Mouse (Mus musculus): ENCODE measurements at regions not wholly inside any gene's neighbourhood (a gene's known extent, or its start where the extent isn't known, plus 50 kb on each side); places are given as distances from the start of the nearest gene placed in this dataset.

DNA sequence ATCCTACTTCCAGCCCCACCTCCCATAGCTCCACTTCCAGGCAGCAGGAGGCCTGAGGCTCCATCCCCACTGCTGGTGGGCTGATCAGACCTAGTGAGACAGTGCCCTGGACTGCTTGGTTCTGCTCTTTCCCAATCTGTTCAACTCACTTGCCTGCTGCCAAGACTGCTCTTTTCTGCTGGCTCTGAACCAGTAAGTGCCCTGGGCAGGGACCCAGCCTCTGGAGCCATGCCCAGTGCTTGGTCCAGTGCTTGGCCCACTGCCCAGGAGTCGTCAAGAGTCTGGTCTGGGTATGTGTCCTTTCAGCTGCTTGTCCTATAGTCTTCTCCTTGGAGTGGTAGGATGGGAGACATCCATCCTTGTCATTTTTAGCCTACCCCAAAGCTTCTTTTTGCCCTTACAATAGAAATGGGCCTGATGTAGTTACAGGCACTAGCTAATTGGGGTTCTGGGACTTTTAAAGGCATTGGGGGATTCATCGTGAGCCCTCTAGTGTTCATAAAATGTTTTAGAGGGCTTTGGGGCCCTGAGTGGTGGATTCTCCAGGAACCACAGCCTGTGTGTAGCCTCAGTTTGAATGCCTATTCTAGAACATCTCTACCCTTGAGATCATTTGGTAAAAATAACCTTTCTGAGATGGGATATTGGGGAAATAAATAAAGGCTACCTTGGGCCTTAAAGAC, 94.7 kb upstream of the Ssbp2 start:
- H3K4me3 ChIP-seq (ENCODE audit: low read depth, low read length) = no peak overlapping the region
- no peak overlapping the region for H3K27ac ChIP-seq (ENCODE audit: low read depth, low read length)
- H3K36me3 ChIP-seq (ENCODE audit: control insufficient read depth, insufficient read depth, low read length) = no peaks in the 10 kb centered on the region
- no peaks in the 10 kb centered on the region for H3K9me3 ChIP-seq (replicated peaks; ENCODE audit: control insufficient read depth, low read length)
- H3K4me1 ChIP-seq (ENCODE audit: control insufficient read depth, insufficient read depth, low read length) = peaks cover 20% of the 10 kb centered on the region
- H3K9ac ChIP-seq (ENCODE audit: low read depth, low read length) = no peak overlapping the region
- H3K27me3 ChIP-seq (ENCODE audit: control insufficient read depth, insufficient read depth, low read length) = no peaks in the 10 kb centered on the region
- no peak overlapping the region for H3K4me2 ChIP-seq
- 48% methylated on average over 2 of the region's 2 CpGs for WGBS (ENCODE audit: insufficient replicate concordance)
- no peak for ATAC-seq (replicated peaks; ENCODE audit: insufficient number of reproducible peaks, low FRiP score, low TSS enrichment)

DNA sequence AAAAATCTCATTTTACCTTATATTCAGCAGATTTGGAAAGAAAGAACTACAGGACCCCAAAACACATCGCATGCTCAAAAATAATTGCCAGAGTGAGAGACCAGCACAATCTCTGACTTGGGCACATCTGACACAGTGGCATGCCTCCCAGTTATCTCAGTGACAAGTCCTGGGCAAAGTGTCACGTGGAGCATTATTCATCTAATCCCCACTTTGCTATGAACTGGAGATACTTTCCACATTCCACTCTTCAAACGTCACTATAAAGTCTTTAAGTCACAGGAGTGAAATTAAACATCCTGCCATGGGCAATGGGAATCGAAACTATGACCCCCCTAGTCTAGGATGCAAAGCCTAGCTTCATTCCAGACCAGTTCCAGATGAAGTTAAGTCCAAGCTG, 93.5 kb upstream of the Ssbp2 start:
- no peak overlapping the region for H3K4me2 ChIP-seq
- peaks cover 25% of the 10 kb centered on the region for H3K4me1 ChIP-seq (ENCODE audit: control insufficient read depth, insufficient read depth, low read length)
- no peaks in the 10 kb centered on the region for H3K9me3 ChIP-seq (replicated peaks; ENCODE audit: control insufficient read depth, low read length)
- H3K9ac ChIP-seq (ENCODE audit: low read depth, low read length) = no peak overlapping the region
- H3K4me3 ChIP-seq (ENCODE audit: low read depth, low read length) = no peak overlapping the region
- H3K27me3 ChIP-seq (ENCODE audit: control insufficient read depth, insufficient read depth, low read length) = no peaks in the 10 kb centered on the region
- 55% methylated on average over 4 of the region's 4 CpGs for WGBS (ENCODE audit: insufficient replicate concordance)
- H3K27ac ChIP-seq (ENCODE audit: low read depth, low read length) = no peak overlapping the region
- H3K36me3 ChIP-seq (ENCODE audit: control insufficient read depth, insufficient read depth, low read length) = no peaks in the 10 kb centered on the region
- no peak for ATAC-seq (replicated peaks; ENCODE audit: insufficient number of reproducible peaks, low FRiP score, low TSS enrichment)

DNA sequence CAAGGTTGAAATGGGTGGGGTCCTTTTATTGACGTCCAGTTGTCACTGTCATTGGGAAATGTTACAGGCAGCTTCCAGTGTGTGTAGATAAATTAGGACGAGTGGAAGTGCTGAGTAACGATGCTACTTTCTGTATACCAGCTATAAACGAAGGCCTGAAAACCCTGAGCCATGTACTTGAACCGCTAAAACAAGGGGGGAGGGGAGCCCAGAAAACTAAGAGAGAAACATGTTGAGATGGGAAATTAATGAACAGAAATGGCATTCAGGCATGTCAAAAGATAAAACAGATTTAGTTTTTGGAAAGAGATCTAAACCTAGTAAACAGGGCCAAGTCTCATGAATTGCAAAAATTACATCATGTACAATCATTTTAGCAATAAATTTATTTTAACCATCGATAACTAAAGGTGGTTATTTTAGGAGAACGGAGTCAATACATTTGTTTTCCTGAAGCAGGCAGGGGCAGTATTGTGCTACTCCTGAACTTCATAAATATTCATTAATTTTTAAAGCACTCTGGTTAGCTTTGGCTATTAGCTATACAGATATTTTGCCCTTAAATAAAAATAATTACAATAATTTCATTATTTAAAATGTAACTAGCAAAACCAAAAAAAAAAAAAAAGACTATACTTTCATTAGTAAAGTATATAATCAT, 92.1 kb upstream of the Ssbp2 start:
- Histone ChIP-seq H3K4me1 (ENCODE audit: control insufficient read depth, insufficient read depth, low read length) (peaks cover 40% of the 10 kb centered on the region), H3K9me3 (replicated peaks; ENCODE audit: control insufficient read depth, low read length) (no peaks in the 10 kb centered on the region), H3K4me2 (no peak overlapping the region), H3K9ac (ENCODE audit: low read depth, low read length) (no peak overlapping the region), H3K27ac (ENCODE audit: low read depth, low read length) (no peak overlapping the region), H3K27me3 (ENCODE audit: control insufficient read depth, insufficient read depth, low read length) (no peaks in the 10 kb centered on the region), H3K36me3 (ENCODE audit: control insufficient read depth, insufficient read depth, low read length) (no peaks in the 10 kb centered on the region), H3K4me3 (ENCODE audit: low read depth, low read length) (no peak overlapping the region)
- 55% methylated on average over 7 of the region's 7 CpGs for WGBS (ENCODE audit: insufficient replicate concordance)
- no peak for ATAC-seq (replicated peaks; ENCODE audit: insufficient number of reproducible peaks, low FRiP score, low TSS enrichment)

DNA sequence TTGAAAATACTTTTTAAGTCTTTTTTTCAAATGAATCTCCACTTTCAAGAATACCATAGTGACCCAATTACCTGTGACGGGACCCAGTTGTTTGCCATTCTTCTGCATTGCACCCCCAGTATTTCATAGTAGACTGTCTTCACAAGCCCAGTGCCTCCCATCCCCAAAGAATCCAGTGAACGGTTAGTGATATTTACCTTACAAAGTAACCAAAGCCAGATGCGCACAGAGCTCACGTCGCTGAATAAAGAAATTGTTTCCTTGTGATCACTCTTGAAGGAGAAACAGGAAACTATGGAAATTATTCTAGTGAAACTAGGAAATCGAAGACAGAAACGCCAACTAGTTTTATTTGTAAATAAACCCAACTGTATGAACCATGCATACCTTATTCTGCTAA, 91.4 kb upstream of the Ssbp2 start:
- WGBS (ENCODE audit: insufficient replicate concordance) = 84% methylated on average over 7 of the region's 7 CpGs
- no peaks in the 10 kb centered on the region for H3K36me3 ChIP-seq (ENCODE audit: control insufficient read depth, insufficient read depth, low read length)
- H3K9me3 ChIP-seq (replicated peaks; ENCODE audit: control insufficient read depth, low read length) = no peaks in the 10 kb centered on the region
- H3K27ac ChIP-seq (ENCODE audit: low read depth, low read length) = no peak overlapping the region
- H3K4me1 ChIP-seq (ENCODE audit: control insufficient read depth, insufficient read depth, low read length) = peaks cover 41% of the 10 kb centered on the region
- no peaks in the 10 kb centered on the region for H3K27me3 ChIP-seq (ENCODE audit: control insufficient read depth, insufficient read depth, low read length)
- ATAC-seq (replicated peaks; ENCODE audit: insufficient number of reproducible peaks, low FRiP score, low TSS enrichment) = no peak
- no peak overlapping the region for H3K4me2 ChIP-seq
- H3K4me3 ChIP-seq (ENCODE audit: low read depth, low read length) = no peak overlapping the region
- no peak overlapping the region for H3K9ac ChIP-seq (ENCODE audit: low read depth, low read length)

DNA sequence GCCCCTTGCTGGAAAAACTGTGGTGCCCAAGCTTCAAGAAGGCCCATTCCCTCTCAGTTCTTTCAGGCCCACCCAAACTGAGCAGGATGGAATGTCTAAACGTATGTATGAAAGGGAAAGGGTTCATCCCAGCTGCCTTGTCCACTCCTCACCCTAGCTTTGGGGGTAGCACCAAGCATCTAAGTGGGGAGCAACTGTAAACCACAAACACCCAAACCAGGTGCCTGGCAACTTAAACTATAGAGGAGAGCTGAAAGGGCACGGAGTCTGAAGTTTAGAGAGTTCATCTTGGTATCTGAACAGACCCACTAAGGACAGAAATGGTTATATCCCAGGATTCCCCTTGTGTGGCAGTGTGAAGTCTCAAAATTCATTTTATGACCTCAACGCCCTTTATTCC, 90.1 kb upstream of the Ssbp2 start:
- WGBS (ENCODE audit: insufficient replicate concordance) = 32% methylated on average over 3 of the region's 3 CpGs
- H3K4me2 ChIP-seq = peak overlapping the region; percentile 90
- H3K4me3 ChIP-seq (ENCODE audit: low read depth, low read length) = peak overlapping the region; percentile 50
- no peaks in the 10 kb centered on the region for H3K36me3 ChIP-seq (ENCODE audit: control insufficient read depth, insufficient read depth, low read length)
- H3K9ac ChIP-seq (ENCODE audit: low read depth, low read length) = peak overlapping the region; percentile 92
- peak overlapping the region; percentile 96 for H3K27ac ChIP-seq (ENCODE audit: low read depth, low read length)
- no peak for ATAC-seq (replicated peaks; ENCODE audit: insufficient number of reproducible peaks, low FRiP score, low TSS enrichment)
- H3K9me3 ChIP-seq (replicated peaks; ENCODE audit: control insufficient read depth, low read length) = no peaks in the 10 kb centered on the region
- H3K27me3 ChIP-seq (ENCODE audit: control insufficient read depth, insufficient read depth, low read length) = no peaks in the 10 kb centered on the region
- H3K4me1 ChIP-seq (ENCODE audit: control insufficient read depth, insufficient read depth, low read length) = peaks cover 39% of the 10 kb centered on the region

DNA sequence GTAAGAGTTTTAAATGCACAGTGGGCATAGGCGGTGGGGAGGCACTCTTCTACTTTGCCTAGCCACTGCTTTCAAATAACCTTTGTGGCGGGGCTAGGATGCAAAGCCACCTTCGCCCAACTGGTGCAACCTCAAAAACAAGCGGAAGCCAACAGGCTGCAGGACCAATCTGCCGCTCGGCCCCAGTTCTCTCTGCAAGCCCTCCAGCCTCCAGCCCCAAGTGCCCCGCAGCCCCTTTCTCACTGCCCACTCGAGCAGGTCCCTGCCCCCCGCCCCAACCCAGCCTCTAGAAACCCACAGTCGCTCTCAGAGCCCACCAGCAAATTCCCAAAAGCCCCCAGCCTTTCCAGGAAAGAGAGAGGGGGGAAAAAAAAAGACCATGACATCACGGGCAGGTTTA, 89.6 kb upstream of the Ssbp2 start:
- H3K9ac ChIP-seq (ENCODE audit: low read depth, low read length) = peak overlapping the region; percentile 92
- 4% methylated on average over 11 of the region's 11 CpGs for WGBS (ENCODE audit: insufficient replicate concordance)
- H3K4me2 ChIP-seq = peak overlapping the region; percentile 90
- no peaks in the 10 kb centered on the region for H3K36me3 ChIP-seq (ENCODE audit: control insufficient read depth, insufficient read depth, low read length)
- H3K9me3 ChIP-seq (replicated peaks; ENCODE audit: control insufficient read depth, low read length) = no peaks in the 10 kb centered on the region
- H3K27ac ChIP-seq (ENCODE audit: low read depth, low read length) = peak overlapping the region; percentile 96
- H3K27me3 ChIP-seq (ENCODE audit: control insufficient read depth, insufficient read depth, low read length) = no peaks in the 10 kb centered on the region
- peak overlapping the region; percentile 50 for H3K4me3 ChIP-seq (ENCODE audit: low read depth, low read length)
- H3K4me1 ChIP-seq (ENCODE audit: control insufficient read depth, insufficient read depth, low read length) = peaks cover 35% of the 10 kb centered on the region
- ATAC-seq (replicated peaks; ENCODE audit: insufficient number of reproducible peaks, low FRiP score, low TSS enrichment) = 0 out of 2 replicates have a peak, but pooled peaks have one; percentile 40

DNA sequence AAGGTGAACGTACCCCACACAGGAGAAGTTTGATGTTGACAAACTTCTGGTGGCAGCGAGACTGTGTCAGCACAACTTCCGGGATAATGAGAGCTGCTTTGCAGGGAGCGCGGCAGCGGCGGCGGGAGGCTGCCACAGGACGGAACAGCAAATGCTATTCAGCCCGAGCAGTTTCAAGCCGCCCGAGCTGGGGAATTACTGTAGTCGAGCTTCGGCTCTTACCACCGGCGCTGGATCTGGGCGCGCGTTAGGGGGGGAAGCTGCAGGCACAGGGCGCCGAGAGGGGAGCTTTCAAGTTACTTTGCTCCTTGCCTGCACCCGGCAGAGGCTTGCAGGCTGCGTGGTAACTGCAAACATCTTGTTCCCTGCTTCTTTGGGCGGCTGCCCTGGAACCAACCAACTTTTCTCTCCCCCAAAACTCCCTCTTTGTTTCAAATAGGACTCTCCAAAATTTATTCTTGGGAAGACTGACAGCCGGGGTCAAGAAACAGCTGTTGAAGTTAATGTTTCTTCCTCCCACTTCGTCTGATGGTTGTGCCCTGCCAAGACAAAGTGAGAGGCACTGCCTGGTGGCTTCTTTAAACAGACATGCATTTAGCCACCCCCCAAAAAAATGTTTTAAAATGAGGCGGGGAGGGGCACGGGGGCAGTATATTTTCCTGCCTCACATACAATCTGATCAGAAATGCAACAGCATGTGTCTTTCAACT, 89.0 kb upstream of the Ssbp2 start:
- H3K9me3 ChIP-seq (replicated peaks; ENCODE audit: control insufficient read depth, low read length) = no peaks in the 10 kb centered on the region
- H3K4me2 ChIP-seq = peak overlapping the region; percentile 90
- H3K4me3 ChIP-seq (ENCODE audit: low read depth, low read length) = peak overlapping the region; percentile 50
- peaks cover 32% of the 10 kb centered on the region for H3K4me1 ChIP-seq (ENCODE audit: control insufficient read depth, insufficient read depth, low read length)
- peak overlapping the region; percentile 96 for H3K27ac ChIP-seq (ENCODE audit: low read depth, low read length)
- H3K27me3 ChIP-seq (ENCODE audit: control insufficient read depth, insufficient read depth, low read length) = no peaks in the 10 kb centered on the region
- no peaks in the 10 kb centered on the region for H3K36me3 ChIP-seq (ENCODE audit: control insufficient read depth, insufficient read depth, low read length)
- peak; percentile 83 for ATAC-seq (replicated peaks; ENCODE audit: insufficient number of reproducible peaks, low FRiP score, low TSS enrichment)
- under 1% methylated on average over 28 of the region's 28 CpGs for WGBS (ENCODE audit: insufficient replicate concordance)
- peak overlapping the region; percentile 92 for H3K9ac ChIP-seq (ENCODE audit: low read depth, low read length)

DNA sequence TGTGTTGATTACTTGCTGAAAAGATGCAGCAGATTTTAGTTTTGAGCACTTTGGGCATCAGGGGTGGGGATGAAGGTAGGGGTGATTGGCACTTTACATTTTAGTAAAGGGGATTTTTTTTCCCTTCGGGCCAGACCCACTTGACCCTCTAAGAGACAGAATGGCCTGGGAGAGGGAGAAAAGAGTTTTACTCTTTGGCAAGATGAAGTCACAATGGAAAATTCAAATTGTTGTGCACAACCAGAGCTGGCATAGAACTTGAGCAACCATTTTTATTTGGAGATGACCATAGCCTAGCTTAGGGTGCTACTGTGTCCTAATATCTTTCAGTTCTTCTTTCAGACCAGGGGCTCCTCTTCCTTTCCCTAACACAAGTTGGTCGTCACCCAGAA, 88.5 kb upstream of the Ssbp2 start:
- Histone ChIP-seq H3K36me3 (ENCODE audit: control insufficient read depth, insufficient read depth, low read length) (no peaks in the 10 kb centered on the region), H3K27ac (ENCODE audit: low read depth, low read length) (peak overlapping the region; percentile 96), H3K9ac (ENCODE audit: low read depth, low read length) (peak overlapping the region; percentile 92), H3K4me3 (ENCODE audit: low read depth, low read length) (peak overlapping the region; percentile 50), H3K4me2 (peak overlapping the region; percentile 90), H3K9me3 (replicated peaks; ENCODE audit: control insufficient read depth, low read length) (no peaks in the 10 kb centered on the region), H3K27me3 (ENCODE audit: control insufficient read depth, insufficient read depth, low read length) (no peaks in the 10 kb centered on the region), H3K4me1 (ENCODE audit: control insufficient read depth, insufficient read depth, low read length) (peaks cover 30% of the 10 kb centered on the region)
- ATAC-seq (replicated peaks; ENCODE audit: insufficient number of reproducible peaks, low FRiP score, low TSS enrichment) = no peak
- WGBS (ENCODE audit: insufficient replicate concordance) = 40% methylated on average over 2 of the region's 2 CpGs

Data from heart, embryonic 11.5 days (tissue).